Mouse (Mus musculus): ENCODE data around the gene A630001G21Rik. TPM values are rescaled to one million over a fixed set of nuclear protein-coding genes. Genes with fewer than 3 reads are reported as not detected.

The A630001G21Rik gene
- polyA plus RNA-seq, 1 experiment = 60.7 TPM

GRCm38 (mm10) chr1:85736355-85737184, 41.9 kb downstream of the A630001G21Rik start:
- 20% methylated on average over 18 of the region's 18 CpGs for WGBS
- peak overlapping the region; percentile 87 for H3K4me3 ChIP-seq (replicated peaks; ENCODE audit: control insufficient read depth, low read depth, low read length)
- H3K4me1 ChIP-seq (ENCODE audit: control insufficient read depth, insufficient read depth, low read length) = peaks cover 4% of the 10 kb centered on the region; the same call in 1 of the 2 replicates
- TF ChIP-seq CTCF (IDR thresholded peaks at IDR 0.05; ENCODE audit: control insufficient read depth, insufficient read depth, low read length) (peak; percentile 84), POLR2A (IDR thresholded peaks at IDR 0.05; ENCODE audit: borderline replicate concordance, control insufficient read depth, low read depth, low read length) (peak; percentile 35; the same call in 1 of the 2 replicates)
- peak overlapping the region; percentile 98 for H3K27ac ChIP-seq (ENCODE audit: control insufficient read depth, insufficient read depth, low read depth, low read length, poor library complexity)

- 1% methylated on average over 13 of the region's 13 CpGs for WGBS
- TF ChIP-seq POLR2A (IDR thresholded peaks at IDR 0.05; ENCODE audit: borderline replicate concordance, control insufficient read depth, low read depth, low read length) = peak; percentile 66; the same call in 1 of the 2 replicates
- no peak for TF ChIP-seq CTCF (IDR thresholded peaks at IDR 0.05; ENCODE audit: control insufficient read depth, insufficient read depth, low read length)
- peaks cover 4% of the 10 kb centered on the region; the same call in 1 of the 2 replicates for H3K4me1 ChIP-seq (ENCODE audit: control insufficient read depth, insufficient read depth, low read length)
- H3K27ac ChIP-seq (ENCODE audit: control insufficient read depth, insufficient read depth, low read depth, low read length, poor library complexity) = peak overlapping the region; percentile 98
- peak overlapping the region; percentile 87 for H3K4me3 ChIP-seq (replicated peaks; ENCODE audit: control insufficient read depth, low read depth, low read length)
Observed at GRCm38 (mm10) chr1:85735463-85736123, 42.9 kb downstream of the A630001G21Rik start.

DNA sequence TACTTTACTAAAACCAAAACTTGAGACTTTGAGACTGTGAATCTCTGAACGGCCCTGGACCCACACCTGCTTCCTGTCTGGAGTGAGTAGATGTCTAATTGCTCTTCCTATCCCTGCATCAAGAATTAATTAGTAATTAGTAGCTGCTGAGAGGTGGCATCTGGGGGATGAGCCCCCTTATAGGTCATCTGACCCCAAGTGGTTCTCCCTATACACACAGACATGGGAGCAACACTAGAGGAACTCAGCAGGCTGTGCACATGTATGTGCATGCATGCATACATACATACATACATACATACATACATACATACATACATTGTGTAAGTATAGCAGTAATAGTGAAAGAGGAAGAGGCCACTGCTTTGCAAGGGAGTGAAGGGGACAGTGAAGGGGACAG, 43.9 kb downstream of the A630001G21Rik start:
- no peak overlapping the region for H3K4me3 ChIP-seq (replicated peaks; ENCODE audit: control insufficient read depth, low read depth, low read length)
- WGBS = 23% methylated on average over 1 of the region's 1 CpGs
- peaks cover 4% of the 10 kb centered on the region; the same call in 1 of the 2 replicates for H3K4me1 ChIP-seq (ENCODE audit: control insufficient read depth, insufficient read depth, low read length)
- peak overlapping the region; percentile 29; the same call in 1 of the 2 replicates for H3K27ac ChIP-seq (ENCODE audit: control insufficient read depth, insufficient read depth, low read depth, low read length, poor library complexity)
- TF ChIP-seq CTCF (IDR thresholded peaks at IDR 0.05; ENCODE audit: control insufficient read depth, insufficient read depth, low read length) = no peak
- no peak for TF ChIP-seq POLR2A (IDR thresholded peaks at IDR 0.05; ENCODE audit: borderline replicate concordance, control insufficient read depth, low read depth, low read length)

DNA sequence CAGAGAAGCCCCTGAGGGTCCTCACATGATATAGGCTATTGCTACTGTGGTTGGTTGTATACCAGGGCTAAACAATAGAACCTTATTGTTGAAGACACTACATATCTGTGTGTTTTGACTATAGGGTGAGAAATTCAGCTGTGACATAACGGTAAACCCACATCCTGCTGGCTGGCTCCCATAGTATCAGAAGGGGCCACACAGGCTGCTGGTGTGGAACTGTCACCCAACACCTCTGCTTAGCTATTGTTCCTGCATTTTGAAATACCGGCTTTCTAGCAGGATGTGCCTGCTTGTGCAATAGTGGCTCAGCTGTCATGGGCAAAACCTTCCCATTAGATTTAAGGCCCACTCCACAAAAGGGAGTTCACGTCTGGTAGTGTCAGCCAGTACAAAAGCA, 45.9 kb downstream of the A630001G21Rik start:
- H3K27ac ChIP-seq (ENCODE audit: control insufficient read depth, insufficient read depth, low read depth, low read length, poor library complexity) = peak overlapping the region; percentile 56; the same call in 1 of the 2 replicates
- 7% methylated on average over 3 of the region's 3 CpGs for WGBS

GRCm38 (mm10) chr1:85730471-85730870, 48.0 kb downstream of the A630001G21Rik start:
- 81% methylated on average over 6 of the region's 6 CpGs for WGBS
- Histone ChIP-seq H3K4me3 (replicated peaks; ENCODE audit: control insufficient read depth, low read depth, low read length) (no peak overlapping the region), H3K4me1 (ENCODE audit: control insufficient read depth, insufficient read depth, low read length) (peaks cover 4% of the 10 kb centered on the region; the same call in 1 of the 2 replicates), H3K27ac (ENCODE audit: control insufficient read depth, insufficient read depth, low read depth, low read length, poor library complexity) (no peak overlapping the region)
- TF ChIP-seq CTCF (IDR thresholded peaks at IDR 0.05; ENCODE audit: control insufficient read depth, insufficient read depth, low read length) (no peak), POLR2A (IDR thresholded peaks at IDR 0.05; ENCODE audit: borderline replicate concordance, control insufficient read depth, low read depth, low read length) (no peak)

More for the DNA sequence above, 45.9 kb downstream of the A630001G21Rik start:
- TF ChIP-seq CTCF (IDR thresholded peaks at IDR 0.05; ENCODE audit: control insufficient read depth, insufficient read depth, low read length) (no peak), POLR2A (IDR thresholded peaks at IDR 0.05; ENCODE audit: borderline replicate concordance, control insufficient read depth, low read depth, low read length) (no peak)
- H3K4me1 ChIP-seq (ENCODE audit: control insufficient read depth, insufficient read depth, low read length) = peaks cover 4% of the 10 kb centered on the region; the same call in 1 of the 2 replicates
- H3K4me3 ChIP-seq (replicated peaks; ENCODE audit: control insufficient read depth, low read depth, low read length) = no peak overlapping the region

DNA sequence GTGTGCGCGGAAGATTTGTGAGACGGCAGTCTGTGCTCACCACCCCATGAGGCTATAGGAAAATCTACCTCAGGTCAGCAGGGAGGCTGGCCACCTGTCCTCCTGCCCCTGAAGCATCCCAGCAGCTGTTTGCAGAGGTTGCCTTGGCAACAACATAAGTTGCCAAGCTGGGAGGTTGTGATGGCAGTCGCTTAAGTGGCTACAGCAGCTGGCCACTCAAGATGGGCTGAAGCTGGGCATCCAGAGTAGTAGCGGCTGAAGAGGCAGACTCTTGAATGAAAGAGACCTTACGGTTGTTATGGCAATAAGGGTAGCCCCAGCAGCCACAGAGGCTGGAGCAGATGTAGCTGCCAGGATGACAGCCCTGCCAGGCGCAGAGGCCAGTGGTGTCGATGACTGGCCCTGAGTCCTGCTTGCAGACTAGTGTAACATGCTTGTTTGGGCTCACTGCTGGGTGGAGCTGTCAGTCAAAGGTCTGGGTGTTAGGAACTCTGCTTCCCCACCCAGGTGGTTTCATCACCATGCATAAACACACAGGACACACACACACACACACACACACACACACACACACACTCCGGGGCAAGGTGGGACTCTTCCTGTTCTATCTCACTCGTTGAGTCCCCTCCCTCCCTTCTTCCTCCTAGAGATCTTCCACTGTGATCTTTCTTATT, 58.1 kb downstream of the A630001G21Rik start:
- H3K4me3 ChIP-seq (replicated peaks; ENCODE audit: control insufficient read depth, low read depth, low read length) = no peak overlapping the region
- H3K4me1 ChIP-seq (ENCODE audit: control insufficient read depth, insufficient read depth, low read length) = no peaks in the 10 kb centered on the region; the same call in 1 of the 2 replicates
- H3K27ac ChIP-seq (ENCODE audit: control insufficient read depth, insufficient read depth, low read depth, low read length, poor library complexity) = no peak overlapping the region; the same call in 1 of the 2 replicates
- TF ChIP-seq CTCF (IDR thresholded peaks at IDR 0.05; ENCODE audit: control insufficient read depth, insufficient read depth, low read length) (no peak), POLR2A (IDR thresholded peaks at IDR 0.05; ENCODE audit: borderline replicate concordance, control insufficient read depth, low read depth, low read length) (no peak)
- WGBS = 80% methylated on average over 10 of the region's 10 CpGs

- Histone ChIP-seq H3K4me3 (replicated peaks; ENCODE audit: control insufficient read depth, low read depth, low read length) (no peak overlapping the region), H3K4me1 (ENCODE audit: control insufficient read depth, insufficient read depth, low read length) (no peaks in the 10 kb centered on the region; the same call in 1 of the 2 replicates), H3K27ac (ENCODE audit: control insufficient read depth, insufficient read depth, low read depth, low read length, poor library complexity) (no peak overlapping the region)
- WGBS = 81% methylated on average over 4 of the region's 4 CpGs
- TF ChIP-seq CTCF (IDR thresholded peaks at IDR 0.05; ENCODE audit: control insufficient read depth, insufficient read depth, low read length) (no peak), POLR2A (IDR thresholded peaks at IDR 0.05; ENCODE audit: borderline replicate concordance, control insufficient read depth, low read depth, low read length) (no peak)
Observed at GRCm38 (mm10) chr1:85719049-85719448, 59.4 kb downstream of the A630001G21Rik start.
